Mouse (Mus musculus): Measurements from ENCODE around the gene Ppox. TPM values are rescaled to one million over a fixed set of nuclear protein-coding genes. Genes with fewer than 3 reads are reported as not detected.

Ppox gene
- 138 and 165 TPM in 2 replicates for polyA plus RNA-seq (2012; rRNA removed)

GRCm38 (mm10) chr1:171280916-171281527 lies at the start of gene Ppox:
TSS of gene Ppox (minus strand) at chr1:171281186.

GRCm38 (mm10) chr1:171328839-171329432 lies 48.0 kb upstream of the Ppox start, which contains the start of gene Dedd:
TSS of gene Dedd (plus strand) at chr1:171329145.

GRCm38 (mm10) chr1:171294298-171295062 lies 13.5 kb upstream of the Ppox start, which contains the start of gene Ufc1:
TSS of gene Ufc1 (minus strand) at chr1:171295024.

GRCm38 (mm10) chr1:171287136-171288081 lies 6.4 kb upstream of the Ppox start, which contains the start of gene Usp21:
TSS of gene Usp21 (minus strand) at chr1:171287991.

GRCm38 (mm10) chr1:171269848-171270572 lies 11.0 kb downstream of the Ppox start, which contains the start of gene B4galt3:
TSS of gene B4galt3 (plus strand) at chr1:171270328.

GRCm38 (mm10) chr1:171250680-171251593 lies 30.0 kb downstream of the Ppox start, which contains the start of gene Ndufs2:
TSS of gene Ndufs2 (minus strand) at chr1:171251388.

GRCm38 (mm10) chr1:171249913-171250600 lies 30.9 kb downstream of the Ppox start, which contains the start of gene Adamts4:
TSS of gene Adamts4 (plus strand) at chr1:171250421.

GRCm38 (mm10) chr1:171234126-171234525 lies 46.9 kb downstream of the Ppox start, which contains the start of gene Fcer1g:
TSS of gene Fcer1g (minus strand) at chr1:171234365.

Other genes starting within 250 kb of the Ppox start
- 14.0 and 18.2 TPM in 2 replicates for gene Fcgr3, start 216.3 kb downstream of the Ppox start, polyA plus RNA-seq (2012; rRNA removed)
- 2.0 and 2.2 TPM in 2 replicates for gene Cfap126, start 167.3 kb downstream of the Ppox start, polyA plus RNA-seq (2012; rRNA removed)
- gene Sdhc, start 130.6 kb downstream of the Ppox start, polyA plus RNA-seq (2012; rRNA removed) = 101 and 123 TPM in 2 replicates
- gene Mpz, start 130.5 kb downstream of the Ppox start, polyA plus RNA-seq (2012; rRNA removed) = 0.08 and 0.11 TPM in 2 replicates
- gene Pcp4l1, start 84.9 kb downstream of the Ppox start, polyA plus RNA-seq (2012; rRNA removed) = 1.0 and 1.1 TPM in 2 replicates
- gene Nr1i3, start 67.2 kb downstream of the Ppox start, polyA plus RNA-seq (2012; rRNA removed) = 0.59 and 0.90 TPM in 2 replicates
- gene Tomm40l, start 58.7 kb downstream of the Ppox start, polyA plus RNA-seq (2012; rRNA removed) = 10.6 and 11.9 TPM in 2 replicates
- gene Apoa2, start 56.1 kb downstream of the Ppox start, polyA plus RNA-seq (2012; rRNA removed) = 2,548 and 2,817 TPM in 2 replicates
- gene Fcer1g, start 46.8 kb downstream of the Ppox start, polyA plus RNA-seq (2012; rRNA removed) = 41.9 and 56.5 TPM in 2 replicates
- 0.18 and 0.24 TPM in 2 replicates for gene Adamts4, start 30.8 kb downstream of the Ppox start, polyA plus RNA-seq (2012; rRNA removed)
- 80.1 and 91.3 TPM in 2 replicates for gene Ndufs2, start 29.8 kb downstream of the Ppox start, polyA plus RNA-seq (2012; rRNA removed)
- 12.0 and 15.2 TPM in 2 replicates for gene B4galt3, start 10.9 kb downstream of the Ppox start, polyA plus RNA-seq (2012; rRNA removed)
- gene Usp21, start 6.8 kb upstream of the Ppox start, polyA plus RNA-seq (2012; rRNA removed) = 16.5 and 19.1 TPM in 2 replicates
- gene Ufc1, start 13.8 kb upstream of the Ppox start, polyA plus RNA-seq (2012; rRNA removed) = 21.5 and 27.7 TPM in 2 replicates
- gene Dedd, start 48.0 kb upstream of the Ppox start, polyA plus RNA-seq (2012; rRNA removed) = 15.6 and 18.6 TPM in 2 replicates
- gene Nit1, start 64.5 kb upstream of the Ppox start, polyA plus RNA-seq (2012; rRNA removed) = 20.0 and 23.2 TPM in 2 replicates
- 41.8 and 44.2 TPM in 2 replicates for gene Pfdn2, start 64.5 kb upstream of the Ppox start, polyA plus RNA-seq (2012; rRNA removed)
- gene Klhdc9, start 79.6 kb upstream of the Ppox start, polyA plus RNA-seq (2012; rRNA removed) = 0.23 and 0.24 TPM in 2 replicates
- gene Nectin4, start 88.9 kb upstream of the Ppox start, polyA plus RNA-seq (2012; rRNA removed) = 0.06 and 0.21 TPM in 2 replicates
- 2.7 and 3.5 TPM in 2 replicates for gene Arhgap30, start 107.8 kb upstream of the Ppox start, polyA plus RNA-seq (2012; rRNA removed)
- 13.6 and 16.4 TPM in 2 replicates for gene Usf1, start 130.1 kb upstream of the Ppox start, polyA plus RNA-seq (2012; rRNA removed)
- gene Tstd1, start 137.7 kb upstream of the Ppox start, polyA plus RNA-seq (2012; rRNA removed) = 0.86 and 0.90 TPM in 2 replicates
- 12.0 and 13.4 TPM in 2 replicates for gene F11r, start 156.3 kb upstream of the Ppox start, polyA plus RNA-seq (2012; rRNA removed)
- gene Alyref2, start 222.3 kb upstream of the Ppox start, polyA plus RNA-seq (2012; rRNA removed) = 2.0 and 2.4 TPM in 2 replicates

Data from liver, embryonic 14 days (tissue).